Mouse (Mus musculus): ENCODE results near the gene Casp3.

DNA sequence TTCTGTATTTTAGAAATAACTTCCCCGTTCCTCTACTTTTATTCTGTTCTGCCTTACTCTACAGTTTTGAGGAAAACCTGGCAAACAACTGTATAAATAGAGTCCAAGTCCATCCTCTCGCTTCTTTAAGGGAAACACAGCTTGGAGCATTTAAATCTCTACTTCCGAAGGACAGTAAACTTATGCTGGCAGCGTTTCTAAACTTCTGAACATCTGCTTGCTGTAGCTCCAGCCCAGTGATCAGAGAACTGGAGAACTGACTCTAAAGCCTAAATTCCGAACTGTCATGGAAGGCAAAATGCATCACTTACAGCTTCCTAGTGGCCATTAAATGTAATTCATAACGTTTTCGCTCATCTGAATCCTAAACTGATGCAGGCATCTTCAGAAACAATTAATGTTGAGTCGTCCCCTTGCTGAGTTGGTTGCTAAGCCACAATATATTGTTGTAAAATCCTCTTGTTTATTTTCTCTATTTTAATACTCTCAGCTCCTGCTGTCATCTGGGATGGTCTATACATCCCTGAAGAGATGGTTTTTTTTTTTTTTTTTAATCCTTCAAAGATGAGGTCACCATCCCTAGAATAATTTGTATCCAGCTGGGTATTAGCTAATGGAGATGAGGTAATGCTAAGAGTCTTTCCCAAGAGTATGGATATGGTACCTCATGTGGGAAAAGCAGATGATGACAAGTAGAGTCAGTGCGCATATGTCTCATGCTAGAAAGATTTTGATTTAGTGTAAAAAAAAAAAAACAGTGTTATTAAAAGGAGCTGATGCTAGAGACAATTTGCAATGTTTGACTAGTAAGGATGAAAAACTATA, 5.6 kb downstream of the Casp3 start:
- TF ChIP-seq CTCF (IDR thresholded peaks at IDR 0.05; ENCODE audit: insufficient read depth, low read depth, low read length) (no peak), POLR2A (IDR thresholded peaks at IDR 0.05; ENCODE audit: insufficient read depth, low read depth, low read length) (no peak)

Data from olfactory bulb, adult 2 months (tissue).